ENCODE assay signal across 8 mouse cellular contexts in genomic region chr5:108313065-108313860, GRCm38 (mm10). TPM values are rescaled to one million over a fixed set of nuclear protein-coding genes. Genes with fewer than 3 reads are reported as not detected.
A peak's percentile ranks its signal among the peaks of the same experiment; 100 is the strongest.
DNase-seq lines count a peak whose midpoint lies in the region; ATAC-seq and TF ChIP-seq lines count a peak whose summit lies in the region.

No protein-coding gene starts in this region.

- DNase-seq in lung, embryonic 14.5 days = peak; percentile 2
- no peak for DNase-seq in lung, postnatal 25 days (ENCODE audit: low spot score)
- DNase-seq in embryonic facial prominence, embryonic 14.5 days (ENCODE audit: low spot score) = no peak
- DNase-seq in gastrocnemius, adult 18-20 months (ENCODE audit: low spot score) = no peak
- DNase-seq in thymus, postnatal 0 days (ENCODE audit: low spot score) = no peak
- no peak for DNase-seq in cerebellum, adult 9-11 months

- H3ac ChIP-seq in myocyte (ENCODE audit: control insufficient read depth, insufficient read length) = peak overlapping the region; percentile 67

- WGBS in lung, embryonic 14.5 days = 4% methylated on average over 16 of the region's 16 CpGs
- 5% methylated on average over 16 of the region's 16 CpGs for WGBS in embryonic facial prominence, embryonic 14.5 days
- WGBS in intestine, postnatal 0 days = 4% methylated on average over 16 of the region's 16 CpGs

- peak overlapping the region; percentile 48; the same call in 1 of the 2 replicates for H3K27ac ChIP-seq in lung, embryonic 14.5 days (ENCODE audit: low read depth)
- no peak overlapping the region for H3K27ac ChIP-seq in embryonic facial prominence, embryonic 14.5 days (replicated peaks; ENCODE audit: low read depth, low read length)
- H3K27ac ChIP-seq in intestine, postnatal 0 days (ENCODE audit: low read depth, low read length) = peak overlapping the region; percentile 81

- 0 out of 2 replicates have a peak, but pooled peaks cover 5% of the 10 kb centered on the region for H3K4me1 ChIP-seq in lung, embryonic 14.5 days (ENCODE audit: insufficient read depth)
- peaks cover 4% of the 10 kb centered on the region; the same call in 1 of the 2 replicates for H3K4me1 ChIP-seq in embryonic facial prominence, embryonic 14.5 days (ENCODE audit: control insufficient read depth, insufficient read depth, low read length)
- H3K4me1 ChIP-seq in intestine, postnatal 0 days (replicated peaks; ENCODE audit: control insufficient read depth, insufficient read depth, low read length) = 0 out of 2 replicates have a peak, but pooled peaks cover 3% of the 10 kb centered on the region

- ATAC-seq in lung, embryonic 14.5 days (ENCODE audit: insufficient read depth) = peak; percentile 12; the same call in 1 of the 2 replicates
- no peak for ATAC-seq in embryonic facial prominence, embryonic 14.5 days (ENCODE audit: low read depth)
- peak; percentile 23; the same call in 1 of the 2 replicates for ATAC-seq in intestine, postnatal 0 days

- peaks cover 3% of the 10 kb centered on the region; the same call in 1 of the 2 replicates for H3K36me3 ChIP-seq in lung, embryonic 14.5 days (ENCODE audit: insufficient read depth)
- no peaks in the 10 kb centered on the region for H3K36me3 ChIP-seq in embryonic facial prominence, embryonic 14.5 days (ENCODE audit: control insufficient read depth, insufficient read depth, low read length)
- H3K36me3 ChIP-seq in intestine, postnatal 0 days (ENCODE audit: control insufficient read depth, insufficient read depth) = peaks cover 6% of the 10 kb centered on the region; the same call in 1 of the 2 replicates
- peaks cover 3% of the 10 kb centered on the region for H3K36me3 ChIP-seq in myocyte (ENCODE audit: control insufficient read depth, insufficient read depth)

- peak overlapping the region; percentile 89 for H3K4me2 ChIP-seq in lung, embryonic 14.5 days
- peak overlapping the region; percentile 73 for H3K4me2 ChIP-seq in embryonic facial prominence, embryonic 14.5 days (ENCODE audit: low read depth, low read length)
- peak overlapping the region; percentile 73 for H3K4me2 ChIP-seq in intestine, postnatal 0 days (replicated peaks; ENCODE audit: low read depth)
- peak overlapping the region; percentile 93 for H3K4me2 ChIP-seq in myocyte (ENCODE audit: low read depth)

- TF ChIP-seq CTCF in lung, embryonic 14.5 days (IDR thresholded peaks at IDR 0.05; ENCODE audit: low read depth) = no peak
- no peak for TF ChIP-seq CTCF in intestine, postnatal 0 days (IDR thresholded peaks at IDR 0.05; ENCODE audit: low read depth)

- H3K4me3 ChIP-seq in lung, embryonic 14.5 days (ENCODE audit: low read depth, low read length) = peak overlapping the region; percentile 71
- H3K4me3 ChIP-seq in embryonic facial prominence, embryonic 14.5 days (ENCODE audit: low read depth, low read length) = peak overlapping the region; percentile 76
- peak overlapping the region; percentile 50 for H3K4me3 ChIP-seq in intestine, postnatal 0 days (ENCODE audit: low read depth, low read length)
- peak overlapping the region; percentile 95 for H3K4me3 ChIP-seq in myocyte

- H3K79me2 ChIP-seq in myocyte (ENCODE audit: control insufficient read depth, insufficient read depth) = peaks cover 7% of the 10 kb centered on the region

- no peaks in the 10 kb centered on the region for H3K9me3 ChIP-seq in lung, embryonic 14.5 days (ENCODE audit: low read depth, low read length)
- H3K9me3 ChIP-seq in embryonic facial prominence, embryonic 14.5 days (ENCODE audit: control insufficient read depth, low read length) = no peaks in the 10 kb centered on the region
- no peaks in the 10 kb centered on the region for H3K9me3 ChIP-seq in intestine, postnatal 0 days (ENCODE audit: control insufficient read depth)

- H3K9ac ChIP-seq in lung, embryonic 14.5 days = peak overlapping the region; percentile 86
- H3K9ac ChIP-seq in embryonic facial prominence, embryonic 14.5 days (ENCODE audit: low read depth, low read length) = peak overlapping the region; percentile 80
- H3K9ac ChIP-seq in intestine, postnatal 0 days (ENCODE audit: low read depth, low read length) = peak overlapping the region; percentile 80

- TF ChIP-seq POLR2A in myocyte (IDR thresholded peaks at IDR 0.05; ENCODE audit: insufficient read length, low read depth) = no peak

- no peaks in the 10 kb centered on the region for H3K27me3 ChIP-seq in lung, embryonic 14.5 days (ENCODE audit: insufficient read depth, low read length)
- no peaks in the 10 kb centered on the region for H3K27me3 ChIP-seq in embryonic facial prominence, embryonic 14.5 days (replicated peaks; ENCODE audit: control insufficient read depth, insufficient read depth, low read length)
- H3K27me3 ChIP-seq in intestine, postnatal 0 days (replicated peaks; ENCODE audit: control insufficient read depth, insufficient read depth, low read length) = no peaks in the 10 kb centered on the region
- no peaks in the 10 kb centered on the region for H3K27me3 ChIP-seq in myocyte (ENCODE audit: control insufficient read depth, insufficient read depth, insufficient read length)

TF ChIP-seq in myocyte, 11 proteins besides CTCF, POLR2A, EP300 and RAD21:
- TF ChIP-seq TCF12 (IDR thresholded peaks at IDR 0.05; ENCODE audit: insufficient read depth, poor library complexity, severe bottlenecking) (no peak), MYOD1 (IDR thresholded peaks at IDR 0.05; ENCODE audit: control insufficient read depth in 1 of 3, insufficient read length in 2 of 3, low read depth in 2 of 3) (no peak), MYOG (IDR thresholded peaks at IDR 0.05; ENCODE audit: control insufficient read depth in 1 of 3, insufficient read depth in 1 of 3, insufficient read length in 2 of 3, low read depth in 2 of 3) (no peak), USF1 (IDR thresholded peaks at IDR 0.05; ENCODE audit: low read depth) (no peak), TCF3 (IDR thresholded peaks at IDR 0.05; ENCODE audit: insufficient read length, low read depth) (no peak), SRF (IDR thresholded peaks at IDR 0.05; ENCODE audit: control insufficient read depth, insufficient read length, low read depth) (no peak), CEBPB (IDR thresholded peaks at IDR 0.05; ENCODE audit: insufficient read depth, poor library complexity, severe bottlenecking) (no peak), POLR2AphosphoS2 (IDR thresholded peaks at IDR 0.05; ENCODE audit: insufficient read length, low read depth) (no peak), E2F4 (IDR thresholded peaks at IDR 0.05; ENCODE audit: insufficient read depth) (no peak), REST (IDR thresholded peaks at IDR 0.05; ENCODE audit: insufficient read depth, insufficient read length) (no peak), MAX (IDR thresholded peaks at IDR 0.05; ENCODE audit: low read depth) (no peak)

RNA-seq across cellular contexts. Expression of gene Pigg, which starts 0.9 kb away (rescaled TPM):
- 3.4 and 3.5 TPM in 2 replicates for polyA plus RNA-seq in lung, embryonic 14.5 days (2014; fragmentation: Nextera tagmentation; extraction: Ambion mirVana)
- polyA plus RNA-seq in embryonic facial prominence, embryonic 14.5 days (2014; fragmentation: Nextera tagmentation; extraction: Ambion mirVana) = 1.9 and 3.3 TPM in 2 replicates
- 3.1 and 3.9 TPM in 2 replicates for polyA plus RNA-seq in intestine, postnatal 0 days (2015; fragmentation: Nextera tagmentation; extraction: Ambion mirVana)
- polyA plus RNA-seq in myocyte (2012; fragmentation: generic; extraction: Trizol) = 1.8 TPM
- 1 to 10 TPM; 4.2 to 4.5 TPM for total RNA-seq in gastrocnemius, adult 18-20 months (2021)
- polyA plus RNA-seq in thymus, postnatal 0 days (2015; fragmentation: Nextera tagmentation; extraction: Ambion mirVana) = 2.4 and 3.4 TPM in 2 replicates

RNA-seq across cellular contexts. Expression of gene Dr1, which starts 44.6 kb away (rescaled TPM):
- polyA plus RNA-seq in lung, embryonic 14.5 days (2014; fragmentation: Nextera tagmentation; extraction: Ambion mirVana) = 44.2 and 46.6 TPM in 2 replicates
- polyA plus RNA-seq in embryonic facial prominence, embryonic 14.5 days (2014; fragmentation: Nextera tagmentation; extraction: Ambion mirVana) = 43.6 and 49.0 TPM in 2 replicates
- polyA plus RNA-seq in intestine, postnatal 0 days (2015; fragmentation: Nextera tagmentation; extraction: Ambion mirVana) = 29.8 and 31.8 TPM in 2 replicates
- 15.1 TPM for polyA plus RNA-seq in myocyte (2012; fragmentation: generic; extraction: Trizol)
- 10 to 100 TPM; 16.3 to 17.4 TPM for total RNA-seq in gastrocnemius, adult 18-20 months (2021)
- 40.6 and 43.2 TPM in 2 replicates for polyA plus RNA-seq in thymus, postnatal 0 days (2015; fragmentation: Nextera tagmentation; extraction: Ambion mirVana)

RNA-seq across cellular contexts. Expression of gene Gm42517, which starts 54.5 kb away (rescaled TPM):
- not detected in 2 replicates for polyA plus RNA-seq in lung, embryonic 14.5 days (2014; fragmentation: Nextera tagmentation; extraction: Ambion mirVana)
- 0.21 and 0.77 TPM in 2 replicates for polyA plus RNA-seq in embryonic facial prominence, embryonic 14.5 days (2014; fragmentation: Nextera tagmentation; extraction: Ambion mirVana)
- polyA plus RNA-seq in intestine, postnatal 0 days (2015; fragmentation: Nextera tagmentation; extraction: Ambion mirVana) = 0.07 TPM in 1 of 2 replicates, not detected in the other
- 1.1 TPM for polyA plus RNA-seq in myocyte (2012; fragmentation: generic; extraction: Trizol)
- under 1 TPM; 0.32 to 0.36 TPM for total RNA-seq in gastrocnemius, adult 18-20 months (2021)
- polyA plus RNA-seq in thymus, postnatal 0 days (2015; fragmentation: Nextera tagmentation; extraction: Ambion mirVana) = not detected in 2 replicates
